Mouse (Mus musculus) testis, adult 2 months (tissue): ENCODE measurements at regions not wholly inside any gene's neighbourhood (a gene's known extent, or its start where the extent isn't known, plus 50 kb on each side); places are given as distances from the start of the nearest gene placed in this dataset.

Experiments
- CTCF ChIP-seq: fragments of 200-500 bp; IDR thresholded peaks from 2 replicates; pipeline ENCODE4 v1.5.1; 2012; ENCODE audit warnings: low read depth, mild to moderate bottlenecking, inconsistent platforms, low read length, moderate library complexity; ENCODE audit not compliant: control insufficient read depth, insufficient read depth, insufficient replicate concordance
- POLR2A ChIP-seq: fragments of 200-500 bp; IDR thresholded peaks from 2 replicates; pipeline ENCODE4 v1.6.1; 2012; ENCODE audit warnings: low read depth, mild to moderate bottlenecking, inconsistent platforms, low read length, moderate library complexity; ENCODE audit not compliant: control insufficient read depth

GRCm38 (mm10) chr13:89428272-89429071 lies 111.1 kb upstream of the Hapln1 start:
- TF ChIP-seq CTCF (no peak), POLR2A (no peak)
